Mouse (Mus musculus): ENCODE measurements around the gene Serpinb1a. TPM values are rescaled to one million over a fixed set of nuclear protein-coding genes. Genes with fewer than 3 reads are reported as not detected.

Serpinb1a gene
- polyA plus RNA-seq, 1 experiment from 2014 or later, result 0.54 TPM

DNA sequence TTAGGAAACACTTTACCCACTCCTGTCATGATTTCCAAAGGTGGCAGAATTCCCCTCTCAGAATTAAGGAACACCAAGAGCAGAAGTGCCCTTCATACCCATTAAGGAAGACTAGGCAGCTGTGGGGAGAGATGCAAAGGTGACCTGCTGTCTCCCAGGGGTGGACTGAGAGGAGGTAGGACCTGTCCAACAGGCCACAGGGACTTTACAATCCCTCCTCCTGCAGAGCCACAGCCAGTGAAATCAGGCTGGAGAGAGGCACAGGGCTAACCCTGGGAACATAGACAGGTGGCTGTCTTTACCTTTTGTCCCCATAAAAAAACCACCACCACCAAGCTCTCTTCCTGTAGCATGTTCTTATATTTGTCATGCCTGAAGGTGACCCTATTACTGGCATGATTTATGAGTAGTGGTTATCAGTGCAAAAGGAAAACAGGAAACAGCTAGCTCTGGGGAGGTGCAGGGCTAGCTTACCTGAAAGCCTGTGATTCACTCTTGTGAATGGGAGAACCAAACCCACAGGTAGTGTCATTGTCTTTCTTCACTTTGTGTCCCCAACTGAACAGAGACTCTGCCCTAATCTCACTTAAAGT, 1.4 kb downstream of the Serpinb1a start:
- no peak overlapping the region for H3K4me2 ChIP-seq (ENCODE audit: low read depth, low read length)
- H3K27me3 ChIP-seq (ENCODE audit: control insufficient read depth, insufficient read depth, low read length), result no peaks in the 10 kb centered on the region
- no peaks in the 10 kb centered on the region for H3K36me3 ChIP-seq (ENCODE audit: control insufficient read depth, insufficient read depth, low read length)
- no peak for ATAC-seq (ENCODE audit: low read depth)
- H3K4me3 ChIP-seq (ENCODE audit: low read depth, low read length), result no peak overlapping the region
- no peak overlapping the region for H3K9ac ChIP-seq (replicated peaks; ENCODE audit: low read depth, low read length)
- no peak overlapping the region for H3K27ac ChIP-seq (ENCODE audit: low read depth, low read length)
- H3K9me3 ChIP-seq (ENCODE audit: control insufficient read depth, low read length), result no peaks in the 10 kb centered on the region
- H3K4me1 ChIP-seq (ENCODE audit: control insufficient read depth, insufficient read depth, low read length), result no peaks in the 10 kb centered on the region

DNA sequence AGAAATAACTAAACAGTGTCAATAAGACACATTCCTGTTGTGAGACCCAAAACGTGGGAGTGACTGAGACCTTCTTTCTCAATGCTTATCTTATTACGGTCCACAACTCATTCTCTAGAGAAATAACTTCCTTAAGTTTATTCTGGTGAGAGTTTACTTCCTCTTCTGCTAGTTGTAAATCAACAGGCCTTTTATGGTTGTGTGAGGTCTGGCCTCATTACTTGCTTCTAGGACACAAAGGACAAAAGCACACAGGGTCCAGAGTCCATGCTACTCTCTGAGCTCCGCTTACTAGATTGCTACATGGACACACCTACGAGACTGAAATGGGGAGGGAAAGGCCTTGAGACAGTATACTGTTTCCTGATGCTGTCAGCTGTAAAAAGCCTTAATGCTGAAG, 1.9 kb downstream of the Serpinb1a start:
- no peak overlapping the region for H3K27ac ChIP-seq (ENCODE audit: low read depth, low read length)
- 42% methylated on average over 4 of the region's 4 CpGs for WGBS
- no peak for ATAC-seq (ENCODE audit: low read depth)

DNA sequence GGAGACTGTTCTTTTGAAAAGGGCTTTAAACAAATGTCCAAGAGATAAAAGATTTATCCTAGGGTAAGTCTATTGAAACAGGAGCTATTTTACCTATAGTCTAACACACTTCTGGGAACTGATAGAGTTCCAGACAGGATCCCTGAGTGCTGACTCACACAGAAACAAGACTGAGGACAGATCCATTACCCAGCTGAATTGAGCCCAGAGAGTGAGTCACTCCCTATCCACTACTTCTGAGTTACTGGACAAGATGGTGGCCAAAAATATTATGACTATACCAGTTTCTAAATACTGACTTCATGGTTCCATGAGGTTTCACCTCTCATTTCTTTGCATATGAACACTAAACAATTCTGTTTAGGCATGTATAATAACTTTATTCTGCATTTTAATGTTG, 4.8 kb downstream of the Serpinb1a start:
- no peaks in the 10 kb centered on the region for H3K36me3 ChIP-seq (ENCODE audit: control insufficient read depth, insufficient read depth, low read length)
- no peaks in the 10 kb centered on the region for H3K27me3 ChIP-seq (ENCODE audit: control insufficient read depth, insufficient read depth, low read length)
- H3K27ac ChIP-seq (ENCODE audit: low read depth, low read length), result no peak overlapping the region
- no peak overlapping the region for H3K4me3 ChIP-seq (ENCODE audit: low read depth, low read length)
- H3K9me3 ChIP-seq (ENCODE audit: control insufficient read depth, low read length), result no peaks in the 10 kb centered on the region
- no peak for ATAC-seq (ENCODE audit: low read depth)
- H3K4me1 ChIP-seq (ENCODE audit: control insufficient read depth, insufficient read depth, low read length), result no peaks in the 10 kb centered on the region
- no peak overlapping the region for H3K4me2 ChIP-seq (ENCODE audit: low read depth, low read length)
- H3K9ac ChIP-seq (replicated peaks; ENCODE audit: low read depth, low read length), result no peak overlapping the region

More for the DNA sequence above, 1.9 kb downstream of the Serpinb1a start:
- no peaks in the 10 kb centered on the region for H3K4me1 ChIP-seq (ENCODE audit: control insufficient read depth, insufficient read depth, low read length)
- H3K4me3 ChIP-seq (ENCODE audit: low read depth, low read length), result no peak overlapping the region
- no peaks in the 10 kb centered on the region for H3K9me3 ChIP-seq (ENCODE audit: control insufficient read depth, low read length)
- H3K27me3 ChIP-seq (ENCODE audit: control insufficient read depth, insufficient read depth, low read length), result no peaks in the 10 kb centered on the region
- no peaks in the 10 kb centered on the region for H3K36me3 ChIP-seq (ENCODE audit: control insufficient read depth, insufficient read depth, low read length)
- H3K9ac ChIP-seq (replicated peaks; ENCODE audit: low read depth, low read length), result no peak overlapping the region
- H3K4me2 ChIP-seq (ENCODE audit: low read depth, low read length), result no peak overlapping the region

DNA sequence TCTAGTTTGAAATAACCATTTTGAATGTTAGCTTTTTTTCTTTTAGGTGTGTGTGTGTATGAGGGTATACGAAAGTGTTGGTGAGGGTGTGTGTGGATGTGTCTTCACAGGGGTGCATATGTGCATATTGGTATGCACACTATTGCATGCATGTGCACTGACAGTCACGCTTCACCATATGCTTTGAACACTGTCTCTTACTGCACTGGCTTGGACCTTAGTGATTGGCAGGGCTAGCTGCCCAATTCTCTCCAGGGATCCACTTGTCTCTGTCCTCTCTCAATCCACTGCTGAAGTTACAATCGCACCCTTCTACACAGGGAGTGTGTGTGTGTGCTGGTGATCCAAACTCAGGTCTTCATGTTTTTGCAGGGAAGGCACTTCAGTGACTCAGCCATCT, 9.6 kb downstream of the Serpinb1a start:
- Histone ChIP-seq H3K4me3 (ENCODE audit: low read depth, low read length) (no peak overlapping the region), H3K27ac (ENCODE audit: low read depth, low read length) (no peak overlapping the region), H3K9me3 (ENCODE audit: control insufficient read depth, low read length) (no peaks in the 10 kb centered on the region), H3K9ac (replicated peaks; ENCODE audit: low read depth, low read length) (no peak overlapping the region), H3K36me3 (ENCODE audit: control insufficient read depth, insufficient read depth, low read length) (no peaks in the 10 kb centered on the region), H3K4me2 (ENCODE audit: low read depth, low read length) (no peak overlapping the region), H3K4me1 (ENCODE audit: control insufficient read depth, insufficient read depth, low read length) (no peaks in the 10 kb centered on the region), H3K27me3 (ENCODE audit: control insufficient read depth, insufficient read depth, low read length) (no peaks in the 10 kb centered on the region)
- ATAC-seq (ENCODE audit: low read depth), result no peak
- 91% methylated on average over 3 of the region's 3 CpGs for WGBS

DNA sequence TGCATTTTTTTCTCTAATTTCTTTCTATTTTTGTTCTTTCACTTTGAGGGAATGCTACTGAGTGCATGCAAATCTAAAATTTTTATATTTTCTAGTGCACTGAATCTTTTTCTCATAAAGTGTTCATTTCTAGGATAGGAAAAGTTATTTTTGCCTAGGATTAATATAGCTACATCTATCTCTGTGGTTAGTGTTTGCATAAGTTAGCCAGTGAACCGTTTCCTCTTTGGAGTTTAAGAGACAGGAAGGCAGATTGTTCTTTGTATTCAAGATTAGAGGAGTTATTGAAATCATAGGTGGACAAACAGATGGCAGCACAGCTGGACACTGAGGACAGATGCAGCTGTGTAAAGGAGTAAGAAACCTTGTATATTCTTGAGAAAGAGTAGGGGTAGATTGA, 11.7 kb downstream of the Serpinb1a start:
- no peak overlapping the region for H3K4me3 ChIP-seq (ENCODE audit: low read depth, low read length)
- no peak for ATAC-seq (ENCODE audit: low read depth)
- H3K27me3 ChIP-seq (ENCODE audit: control insufficient read depth, insufficient read depth, low read length), result no peaks in the 10 kb centered on the region
- no peaks in the 10 kb centered on the region for H3K4me1 ChIP-seq (ENCODE audit: control insufficient read depth, insufficient read depth, low read length)
- no peak overlapping the region for H3K4me2 ChIP-seq (ENCODE audit: low read depth, low read length)
- no peaks in the 10 kb centered on the region for H3K36me3 ChIP-seq (ENCODE audit: control insufficient read depth, insufficient read depth, low read length)
- H3K9me3 ChIP-seq (ENCODE audit: control insufficient read depth, low read length), result no peaks in the 10 kb centered on the region
- H3K27ac ChIP-seq (ENCODE audit: low read depth, low read length), result no peak overlapping the region
- 59% methylated on average over 1 of the region's 1 CpGs for WGBS
- no peak overlapping the region for H3K9ac ChIP-seq (replicated peaks; ENCODE audit: low read depth, low read length)

DNA sequence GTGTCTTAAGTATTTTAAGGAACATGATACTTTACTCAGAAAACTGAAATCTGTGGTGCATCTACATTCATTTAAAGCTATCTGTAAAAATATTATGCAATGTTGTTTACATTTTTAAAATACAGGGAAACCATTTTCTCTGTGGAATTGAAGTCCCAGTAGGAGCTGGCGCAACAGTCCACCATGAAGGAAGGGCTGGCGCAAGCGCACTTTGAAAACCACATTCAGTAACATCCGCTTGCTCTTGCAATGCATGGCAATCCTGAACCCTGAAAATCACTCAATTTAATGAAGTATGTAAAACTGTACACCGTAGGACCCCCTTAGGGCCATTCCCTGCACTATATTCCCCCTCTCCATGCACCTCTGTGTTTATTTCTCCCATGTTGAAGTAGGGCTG, 16.5 kb downstream of the Serpinb1a start:
- WGBS, result 91% methylated on average over 5 of the region's 5 CpGs
- Histone ChIP-seq H3K9ac (replicated peaks; ENCODE audit: low read depth, low read length) (no peak overlapping the region), H3K4me1 (ENCODE audit: control insufficient read depth, insufficient read depth, low read length) (0 out of 2 replicates have a peak, but pooled peaks cover 3% of the 10 kb centered on the region), H3K36me3 (ENCODE audit: control insufficient read depth, insufficient read depth, low read length) (no peaks in the 10 kb centered on the region), H3K9me3 (ENCODE audit: control insufficient read depth, low read length) (no peaks in the 10 kb centered on the region), H3K27me3 (ENCODE audit: control insufficient read depth, insufficient read depth, low read length) (no peaks in the 10 kb centered on the region), H3K4me3 (ENCODE audit: low read depth, low read length) (no peak overlapping the region), H3K4me2 (ENCODE audit: low read depth, low read length) (no peak overlapping the region), H3K27ac (ENCODE audit: low read depth, low read length) (no peak overlapping the region)
- no peak for ATAC-seq (ENCODE audit: low read depth)

DNA sequence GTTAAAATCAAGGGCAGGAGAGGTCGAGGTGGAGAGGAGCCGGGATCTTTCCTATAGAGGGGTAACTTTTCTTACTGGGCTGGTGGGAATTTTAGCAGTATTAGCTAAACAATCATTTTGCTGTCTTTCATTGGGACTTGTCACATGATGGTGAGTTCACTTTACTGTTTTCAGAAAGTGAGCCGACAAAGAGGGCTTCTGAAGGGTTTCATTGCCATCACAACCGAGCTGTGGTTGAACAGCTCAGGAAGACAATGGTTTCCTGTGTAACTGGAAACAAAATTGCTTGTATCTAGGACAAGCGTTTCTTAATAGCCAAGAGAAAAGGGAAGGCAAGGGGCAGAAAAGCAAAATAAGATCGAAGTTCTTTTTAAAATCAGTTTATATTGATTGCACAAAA, 17.7 kb downstream of the Serpinb1a start:
- H3K4me1 ChIP-seq (ENCODE audit: control insufficient read depth, insufficient read depth, low read length), result 0 out of 2 replicates have a peak, but pooled peaks cover 3% of the 10 kb centered on the region
- H3K4me3 ChIP-seq (ENCODE audit: low read depth, low read length), result no peak overlapping the region
- H3K36me3 ChIP-seq (ENCODE audit: control insufficient read depth, insufficient read depth, low read length), result no peaks in the 10 kb centered on the region
- H3K4me2 ChIP-seq (ENCODE audit: low read depth, low read length), result no peak overlapping the region
- H3K27ac ChIP-seq (ENCODE audit: low read depth, low read length), result no peak overlapping the region
- no peaks in the 10 kb centered on the region for H3K27me3 ChIP-seq (ENCODE audit: control insufficient read depth, insufficient read depth, low read length)
- no peaks in the 10 kb centered on the region for H3K9me3 ChIP-seq (ENCODE audit: control insufficient read depth, low read length)
- H3K9ac ChIP-seq (replicated peaks; ENCODE audit: low read depth, low read length), result no peak overlapping the region
- WGBS, result 75% methylated on average over 6 of the region's 6 CpGs
- ATAC-seq (ENCODE audit: low read depth), result no peak

DNA sequence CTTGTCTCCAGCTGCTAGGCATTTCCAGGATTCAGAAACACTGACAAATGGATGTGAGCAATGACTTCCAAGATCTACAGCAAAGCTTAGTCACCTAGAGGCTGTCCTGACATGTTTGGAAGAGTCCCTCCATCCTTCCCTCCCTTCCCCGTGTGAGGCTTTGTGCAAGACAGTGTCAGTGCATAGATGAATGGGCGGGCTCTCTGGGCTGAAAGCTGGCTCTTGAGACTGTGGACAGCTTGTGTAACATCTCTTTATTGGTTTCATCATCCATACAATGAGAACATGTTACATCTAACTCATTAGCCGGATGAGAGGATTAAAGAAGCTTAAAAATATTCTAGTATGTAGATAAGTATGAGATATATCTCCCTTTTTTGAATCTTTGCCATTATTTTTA, 18.2 kb downstream of the Serpinb1a start:
- no peaks in the 10 kb centered on the region for H3K27me3 ChIP-seq (ENCODE audit: control insufficient read depth, insufficient read depth, low read length)
- H3K4me2 ChIP-seq (ENCODE audit: low read depth, low read length), result no peak overlapping the region
- H3K36me3 ChIP-seq (ENCODE audit: control insufficient read depth, insufficient read depth, low read length), result no peaks in the 10 kb centered on the region
- 83% methylated on average over 3 of the region's 3 CpGs for WGBS
- no peak overlapping the region for H3K27ac ChIP-seq (ENCODE audit: low read depth, low read length)
- ATAC-seq (ENCODE audit: low read depth), result no peak
- 0 out of 2 replicates have a peak, but pooled peaks cover 3% of the 10 kb centered on the region for H3K4me1 ChIP-seq (ENCODE audit: control insufficient read depth, insufficient read depth, low read length)
- no peak overlapping the region for H3K4me3 ChIP-seq (ENCODE audit: low read depth, low read length)
- H3K9ac ChIP-seq (replicated peaks; ENCODE audit: low read depth, low read length), result no peak overlapping the region
- no peaks in the 10 kb centered on the region for H3K9me3 ChIP-seq (ENCODE audit: control insufficient read depth, low read length)

DNA sequence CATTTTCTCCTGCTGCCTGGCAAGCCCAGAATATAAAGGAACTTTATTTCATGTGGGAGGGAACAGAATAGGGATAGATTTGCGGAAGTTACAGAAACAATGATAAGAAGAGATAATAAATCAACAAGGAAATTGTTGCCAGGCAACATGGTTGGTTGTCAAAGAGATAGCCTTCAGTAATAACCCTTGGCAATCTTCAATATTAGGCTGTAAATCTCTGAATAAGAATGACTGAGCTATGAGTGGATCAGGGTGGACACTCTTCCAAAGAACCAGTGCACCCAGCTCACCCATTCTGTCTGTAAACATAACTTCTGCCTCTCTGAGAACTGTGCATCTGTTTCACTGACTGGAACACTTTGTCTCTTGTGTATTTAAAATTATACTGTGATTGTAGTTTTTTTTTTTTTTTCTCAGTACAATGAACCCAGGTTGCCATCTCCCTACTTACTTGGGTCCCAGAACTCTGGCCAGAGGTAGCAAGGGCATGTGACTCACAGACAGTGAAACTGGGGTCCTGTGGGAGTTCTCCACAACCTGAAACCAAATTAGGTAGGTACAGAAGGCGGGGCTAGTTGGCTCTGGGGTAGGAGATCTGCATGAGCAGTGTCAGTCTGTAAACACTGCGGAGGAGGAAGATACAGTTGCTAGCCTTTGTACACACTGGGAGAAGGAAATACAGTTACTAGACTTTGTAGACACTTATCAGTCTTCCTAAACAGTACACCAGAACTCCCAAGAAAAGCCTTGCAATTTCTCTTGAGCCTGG, 19.3 kb downstream of the Serpinb1a start:
- 71% methylated on average over 3 of the region's 3 CpGs for WGBS
- H3K4me1 ChIP-seq (ENCODE audit: control insufficient read depth, insufficient read depth, low read length), result 0 out of 2 replicates have a peak, but pooled peaks cover 3% of the 10 kb centered on the region
- H3K9ac ChIP-seq (replicated peaks; ENCODE audit: low read depth, low read length), result no peak overlapping the region
- no peaks in the 10 kb centered on the region for H3K9me3 ChIP-seq (ENCODE audit: control insufficient read depth, low read length)
- no peak for ATAC-seq (ENCODE audit: low read depth)
- H3K4me2 ChIP-seq (ENCODE audit: low read depth, low read length), result no peak overlapping the region
- no peaks in the 10 kb centered on the region for H3K27me3 ChIP-seq (ENCODE audit: control insufficient read depth, insufficient read depth, low read length)
- H3K4me3 ChIP-seq (ENCODE audit: low read depth, low read length), result no peak overlapping the region
- no peaks in the 10 kb centered on the region for H3K36me3 ChIP-seq (ENCODE audit: control insufficient read depth, insufficient read depth, low read length)
- no peak overlapping the region for H3K27ac ChIP-seq (ENCODE audit: low read depth, low read length)

Measured in neural tube, embryonic 14.5 days (tissue).